Mouse (Mus musculus) MEL (cell line): ENCODE data around the gene Timm10b. TPM values are rescaled to one million over a fixed set of nuclear protein-coding genes. Genes with fewer than 3 reads are reported as not detected.

ENCODE experiments used
- DNase-seq: peaks from one replicate; pipeline ENCODE4 v3.0.0; 2011; ENCODE audit warnings: low read depth, low spot score
- H3K27ac ChIP-seq: 2 replicates; pipeline ENCODE4 v1.5.1; 2012; ENCODE audit warnings: low read depth, mild to moderate bottlenecking, control low read depth, low read length, moderate library complexity; ENCODE audit not compliant: control insufficient read depth
- H3K27me3 ChIP-seq, 2 experiments: fragments of 150-350 bp in 1 of 2; sonication (generic) in 1 of 2; 2 replicates each; pipeline ENCODE4 v1.6.1; 2012; ENCODE audit warnings: low read length in 2 of 2, mild to moderate bottlenecking in 2 of 2, improper control_type of control experiment in 1 of 2, moderate library complexity in 1 of 2; ENCODE audit not compliant: insufficient read depth in 2 of 2, control insufficient read depth in 1 of 2
- H3K36me3 ChIP-seq, 2 experiments: 2 replicates each; pipeline ENCODE4 v1.6.1; 2012 to 2014; ENCODE audit warnings: low read length in 2 of 2, improper control_type of control experiment in 1 of 2, inconsistent platforms in 1 of 2, mild to moderate bottlenecking in 1 of 2; ENCODE audit not compliant: insufficient read depth in 2 of 2, control insufficient read depth in 1 of 2
- H3K4me1 ChIP-seq, 2 experiments: fragments of 150-350 bp in 1 of 2; sonication (generic) in 1 of 2; 2 replicates each; pipeline ENCODE4 v1.6.1; 2012; ENCODE audit warnings: low read length in 2 of 2, improper control_type of control experiment in 1 of 2, mild to moderate bottlenecking in 1 of 2; ENCODE audit not compliant: insufficient read depth in 2 of 2, control insufficient read depth in 1 of 2
- H3K4me3 ChIP-seq, 2 experiments: fragments of 150-350 bp in 1 of 2; sonication (generic) in 1 of 2; 2 replicates each; pipeline ENCODE4 v1.5.1; 2012; ENCODE audit warnings: low read depth in 2 of 2, low read length in 2 of 2, mild to moderate bottlenecking in 2 of 2, moderate library complexity in 2 of 2, control low read depth in 1 of 2, improper control_type of control experiment in 1 of 2; ENCODE audit not compliant: control insufficient read depth in 1 of 2, insufficient read depth in 1 of 2
- H3K79me2 ChIP-seq: 2 replicates; pipeline ENCODE4 v1.6.1; 2012; ENCODE audit warnings: mild to moderate bottlenecking, low read length, moderate library complexity; ENCODE audit not compliant: control insufficient read depth, poor library complexity, insufficient read depth
- H3K9ac ChIP-seq: 2 replicates; pipeline ENCODE4 v1.6.1; 2012; ENCODE audit warnings: low read depth, mild to moderate bottlenecking, control low read depth, low read length, moderate library complexity; ENCODE audit not compliant: control insufficient read depth, poor library complexity, severe bottlenecking
- H3K9me3 ChIP-seq: fragments of 150-350 bp; sonication (generic); replicated peaks from 2 replicates; pipeline ENCODE4 v1.6.1; 2012; ENCODE audit warnings: mild to moderate bottlenecking, low read length, improper control_type of control experiment, moderate library complexity; ENCODE audit not compliant: insufficient read depth
- BHLHE40 ChIP-seq: IDR thresholded peaks from 2 replicates; pipeline ENCODE4 v1.6.1; 2012; ENCODE audit warnings: low read depth, mild to moderate bottlenecking, inconsistent platforms, low read length, improper control_type of control experiment, borderline replicate concordance
- CHD1 ChIP-seq: IDR thresholded peaks from 2 replicates; pipeline ENCODE4 v1.6.1; 2012; ENCODE audit warnings: low read depth, mild to moderate bottlenecking, inconsistent platforms, low read length, improper control_type of control experiment
- CTCF ChIP-seq, 3 experiments: IDR thresholded peaks in 2 of 3; conservative IDR thresholded peaks in 1 of 3; 2 replicates each; pipeline ENCODE4 v1.5.1; 2011 to 2012; ENCODE audit warnings: low read length in 3 of 3, low read depth in 2 of 3, mild to moderate bottlenecking in 2 of 3, improper control_type of control experiment in 1 of 3, inconsistent platforms in 1 of 3, mixed read lengths in 1 of 3, moderate library complexity in 1 of 3; ENCODE audit not compliant: control insufficient read depth in 1 of 3, insufficient read depth in 1 of 3, poor library complexity in 1 of 3, severe bottlenecking in 1 of 3
- E2F4 ChIP-seq: IDR thresholded peaks from 2 replicates; pipeline ENCODE4 v1.6.1; 2011; ENCODE audit warnings: low read depth, low read length, improper control_type of control experiment, borderline replicate concordance
- ETS1 ChIP-seq: IDR thresholded peaks from 2 replicates; pipeline ENCODE4 v1.6.1; 2012; ENCODE audit warnings: low read depth, mild to moderate bottlenecking, inconsistent platforms, low read length, improper control_type of control experiment, moderate library complexity
- GABPA ChIP-seq: IDR thresholded peaks from 2 replicates; pipeline ENCODE4 v1.6.1; 2012; ENCODE audit warnings: low read depth, mild to moderate bottlenecking, inconsistent platforms, low read length, improper control_type of control experiment, moderate library complexity
- JUND ChIP-seq: IDR thresholded peaks from 2 replicates; pipeline ENCODE4 v1.6.1; 2011; ENCODE audit warnings: low read depth, mild to moderate bottlenecking, improper control_type of control experiment, low read length
- MAX ChIP-seq: IDR thresholded peaks from 2 replicates; pipeline ENCODE4 v1.6.1; 2011; ENCODE audit warnings: low read length, improper control_type of control experiment
- POLR2AphosphoS5 ChIP-seq: IDR thresholded peaks from 2 replicates; pipeline ENCODE4 v1.6.1; 2012; ENCODE audit warnings: low read depth, borderline replicate concordance, mild to moderate bottlenecking, inconsistent platforms, low read length, moderate library complexity, mixed read lengths
- RCOR1 ChIP-seq: IDR thresholded peaks from 2 replicates; pipeline ENCODE4 v1.6.1; 2012; ENCODE audit warnings: low read depth, mild to moderate bottlenecking, inconsistent platforms, low read length, improper control_type of control experiment
- USF1 ChIP-seq: IDR thresholded peaks from 2 replicates; pipeline ENCODE4 v1.6.1; 2014; ENCODE audit warnings: low read depth, mild to moderate bottlenecking, inconsistent platforms, low read length, improper control_type of control experiment, moderate library complexity
- USF2 ChIP-seq, 2 experiments: IDR thresholded peaks; 2 replicates each; pipeline ENCODE4 v1.6.1; 2011 to 2012; ENCODE audit warnings: improper control_type of control experiment in 2 of 2, low read length in 2 of 2, borderline replicate concordance in 1 of 2, inconsistent platforms in 1 of 2, low read depth in 1 of 2, mild to moderate bottlenecking in 1 of 2; ENCODE audit not compliant: insufficient read depth in 1 of 2
- ZC3H11A ChIP-seq: IDR thresholded peaks from 2 replicates; pipeline ENCODE4 v1.6.1; 2012; ENCODE audit warnings: low read depth, mild to moderate bottlenecking, inconsistent platforms, low read length, improper control_type of control experiment
- ZNF384 ChIP-seq: IDR thresholded peaks from 2 replicates; pipeline ENCODE4 v1.6.1; 2012; ENCODE audit warnings: low read depth, mild to moderate bottlenecking, inconsistent platforms, low read length, improper control_type of control experiment
- polyA plus RNA-seq, 2 experiments: library from polyadenylated mRNA; stranded (reverse) in 1 of 2; unstranded in 1 of 2; fragments of >175 nt in 1 of 2; fragments of >200 nt in 1 of 2; gene quantifications; 2 replicates each; pipeline versions ENCODE4 v1.2.1 to v1.2.4; 2012; ENCODE audit warnings: low replicate concordance in 2 of 2, low read depth in 1 of 2; ENCODE audit not compliant: insufficient read length in 2 of 2, insufficient read depth in 1 of 2, missing spikeins in 1 of 2
- total RNA-seq: library from RNA; depleted of rRNA; stranded (reverse); fragments of 300-350 nt; gene quantifications from 2 replicates; pipeline ENCODE4 v1.2.3, GENCODE M21; 2012

Timm10b gene
- total and polyA plus RNA-seq, 3 experiments = 103 to 135 TPM; not detected in 1

DNA sequence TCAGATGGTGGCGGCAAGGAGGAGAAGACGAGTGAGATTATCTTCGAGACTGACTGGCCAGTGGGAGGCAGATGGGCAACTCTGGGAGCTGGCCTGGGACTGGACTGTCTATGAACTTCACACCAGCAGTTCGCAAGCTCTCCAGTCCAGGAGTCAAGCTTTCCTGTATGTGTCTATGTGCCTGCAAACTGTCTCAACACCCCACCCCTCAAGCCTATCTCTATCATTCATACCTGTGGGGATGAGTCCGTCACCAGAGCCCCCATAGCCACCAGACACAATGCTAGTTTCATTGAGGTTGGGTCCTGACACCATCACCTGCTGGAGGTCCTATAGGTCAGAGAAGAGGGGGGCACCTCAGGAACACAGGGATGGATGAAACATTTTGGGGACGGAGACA lies 1.1 kb upstream of the Timm10b start:
- Histone ChIP-seq H3K9me3 (no peaks in the 10 kb centered on the region), H3K36me3 (peaks cover 0 to 27% of the 10 kb centered on the region in 2 experiments; a peak in 2 of 4 replicates), H3K4me3 (no peak overlapping the region), H3K27ac (no peak overlapping the region), H3K4me1 (peaks cover 5 to 25% of the 10 kb centered on the region in 2 experiments), H3K79me2 (peaks cover 28% of the 10 kb centered on the region), H3K9ac (no peak overlapping the region), H3K27me3 (no peaks in the 10 kb centered on the region)
- DNase-seq = no peak
- TF ChIP-seq BHLHE40 (no peak), CHD1 (no peak), USF1 (no peak), ZNF384 (no peak), MAX (no peak), ZC3H11A (no peak), USF2 (IDR thresholded peaks at IDR 0.05; ENCODE audit: borderline replicate concordance in 1 of 2, insufficient read depth in 1 of 2, low read depth in 1 of 2, low read length in 2 of 2) (no peak), E2F4 (no peak), ETS1 (no peak)

DNA sequence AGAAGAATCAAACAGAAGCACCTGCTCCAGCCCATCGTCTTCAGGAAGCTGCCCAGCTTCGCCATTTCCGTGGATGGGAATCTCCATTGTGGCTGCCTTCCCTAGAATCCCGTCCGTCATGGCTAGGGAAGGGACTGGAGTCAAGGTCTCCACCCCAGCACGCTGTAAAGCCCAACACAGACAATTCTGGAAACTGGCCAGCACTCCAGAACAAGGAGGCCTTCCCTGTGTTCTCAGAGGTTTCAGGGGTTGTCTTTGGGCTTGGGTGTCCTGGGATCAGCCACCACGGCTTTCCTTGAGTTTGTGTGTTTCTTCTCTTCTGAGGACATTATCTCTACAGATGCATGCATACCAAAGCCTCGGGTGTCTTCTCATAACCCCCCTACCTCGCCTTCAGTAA lies 552 bp upstream of the Timm10b start:
- Histone ChIP-seq H3K27me3 (no peaks in the 10 kb centered on the region), H3K4me1 (peaks cover 5 to 25% of the 10 kb centered on the region in 2 experiments; a peak in 3 of 4 replicates), H3K9ac (peak overlapping the region; percentile 83), H3K36me3 (peaks cover 0 to 27% of the 10 kb centered on the region in 2 experiments; a peak in 2 of 4 replicates), H3K79me2 (peaks cover 27% of the 10 kb centered on the region), H3K4me3 (peak overlapping the region; percentile 74 to 88), H3K27ac (no peak overlapping the region), H3K9me3 (no peaks in the 10 kb centered on the region)
- DNase-seq = no peak
- no peak for TF ChIP-seq RCOR1
- TF ChIP-seq POLR2AphosphoS5 = no peak
- TF ChIP-seq USF1 = no peak
- TF ChIP-seq CTCF (IDR thresholded peaks at IDR 0.05 in 2 of 3, conservative IDR thresholded peaks at IDR 0.05 in 1 of 3; ENCODE audit: control insufficient read depth in 1 of 3, insufficient read depth in 1 of 3, low read depth in 2 of 3, low read length in 3 of 3, poor library complexity in 1 of 3, severe bottlenecking in 1 of 3) = no peak
- TF ChIP-seq JUND = no peak
- no peak for TF ChIP-seq GABPA
